Mouse (Mus musculus) kidney, adult 11 months (tissue): ENCODE results near the gene Sim1.

Experiments used
- DNase-seq: peaks from one replicate; pipeline ENCODE4 v3.0.0; 2022

The Sim1 gene

DNA sequence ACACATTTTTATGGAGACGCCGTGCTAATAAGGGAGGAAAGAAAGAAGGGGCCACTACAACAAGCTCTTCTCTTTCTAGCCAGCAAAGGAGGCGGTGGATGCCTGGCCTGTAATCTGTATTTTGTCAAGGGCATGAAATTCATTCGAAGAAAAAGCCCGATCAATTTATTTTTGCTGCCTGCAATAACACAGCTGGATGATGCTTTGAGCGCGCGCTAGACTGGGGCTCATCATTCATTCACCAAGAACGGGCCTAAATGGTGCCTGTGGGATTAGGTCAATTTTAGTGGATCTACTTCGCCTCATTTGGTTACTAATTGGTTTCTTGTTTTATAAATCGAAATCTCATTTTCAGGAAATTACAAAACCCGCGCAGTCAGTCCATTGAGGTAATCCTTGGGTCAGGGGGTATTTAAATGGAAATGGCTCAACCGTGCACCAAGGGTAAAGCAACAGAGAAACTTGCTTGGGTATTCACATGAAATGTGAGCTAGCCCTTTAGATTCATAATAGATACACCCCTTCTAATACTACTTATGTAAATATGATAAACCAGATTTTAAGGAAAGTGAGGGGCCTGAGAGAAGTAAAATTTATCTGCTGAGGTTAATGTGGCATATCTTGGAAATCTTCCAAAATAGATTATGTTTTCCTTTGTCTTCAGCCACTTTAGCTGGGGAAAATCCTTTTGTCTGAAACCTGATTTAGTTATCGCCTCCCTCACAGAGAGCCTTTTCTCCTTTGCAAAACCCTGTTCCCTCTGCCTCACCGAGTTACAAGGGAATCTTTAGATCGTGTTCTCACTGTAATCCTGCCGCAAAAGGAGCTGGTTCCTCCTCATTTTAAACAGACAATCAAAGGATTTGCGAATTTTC lies 7.3 kb downstream of the Sim1 start:
- no peak for DNase-seq

- peak; percentile 92 for DNase-seq
Measured at GRCm38 (mm10) chr10:50902741-50903715, 8.5 kb downstream of the Sim1 start.

DNA sequence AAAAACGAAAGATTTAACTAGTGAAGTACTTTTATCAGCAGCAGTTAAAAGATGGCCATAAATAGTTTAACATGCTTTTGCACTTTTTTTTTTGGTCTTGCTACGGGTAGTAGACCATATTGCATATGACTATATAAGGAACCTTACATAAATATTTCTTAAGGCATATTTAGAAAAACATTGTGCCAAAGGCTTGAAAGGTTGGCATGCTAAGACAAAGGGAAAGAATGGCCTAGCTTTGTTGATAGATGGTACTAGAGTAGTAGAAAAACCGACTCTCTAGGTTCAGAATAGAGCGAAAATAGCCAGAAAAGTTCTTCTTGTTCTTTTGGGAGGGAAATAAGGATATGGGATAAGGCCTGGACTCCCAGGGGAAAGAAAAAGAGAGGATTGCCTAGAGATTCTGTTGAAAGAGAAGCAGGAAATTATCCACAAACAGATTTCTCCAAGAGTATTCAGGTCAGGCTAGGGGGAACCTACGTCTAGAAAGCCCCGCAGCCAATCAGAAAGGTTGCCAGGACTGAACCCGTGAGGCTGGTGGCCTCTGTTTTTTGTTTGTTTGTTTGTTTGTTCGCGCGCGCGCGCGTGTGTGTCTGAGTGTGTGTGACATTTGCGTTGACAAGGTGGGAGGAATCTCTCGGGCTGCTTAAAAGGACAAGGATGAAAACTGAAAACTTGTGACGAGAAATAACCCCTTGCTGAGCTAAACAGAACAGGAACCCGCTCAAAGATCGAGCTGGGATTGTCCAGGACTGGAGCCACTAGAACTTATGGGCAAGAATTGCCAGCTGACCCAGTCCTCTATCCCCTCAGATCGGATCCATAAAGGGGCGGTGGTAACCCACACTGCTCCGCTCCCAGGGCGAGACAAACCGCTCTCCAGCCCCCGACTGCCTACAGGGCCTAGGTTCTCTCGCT lies 9.6 kb downstream of the Sim1 start:
- no peak for DNase-seq

DNA sequence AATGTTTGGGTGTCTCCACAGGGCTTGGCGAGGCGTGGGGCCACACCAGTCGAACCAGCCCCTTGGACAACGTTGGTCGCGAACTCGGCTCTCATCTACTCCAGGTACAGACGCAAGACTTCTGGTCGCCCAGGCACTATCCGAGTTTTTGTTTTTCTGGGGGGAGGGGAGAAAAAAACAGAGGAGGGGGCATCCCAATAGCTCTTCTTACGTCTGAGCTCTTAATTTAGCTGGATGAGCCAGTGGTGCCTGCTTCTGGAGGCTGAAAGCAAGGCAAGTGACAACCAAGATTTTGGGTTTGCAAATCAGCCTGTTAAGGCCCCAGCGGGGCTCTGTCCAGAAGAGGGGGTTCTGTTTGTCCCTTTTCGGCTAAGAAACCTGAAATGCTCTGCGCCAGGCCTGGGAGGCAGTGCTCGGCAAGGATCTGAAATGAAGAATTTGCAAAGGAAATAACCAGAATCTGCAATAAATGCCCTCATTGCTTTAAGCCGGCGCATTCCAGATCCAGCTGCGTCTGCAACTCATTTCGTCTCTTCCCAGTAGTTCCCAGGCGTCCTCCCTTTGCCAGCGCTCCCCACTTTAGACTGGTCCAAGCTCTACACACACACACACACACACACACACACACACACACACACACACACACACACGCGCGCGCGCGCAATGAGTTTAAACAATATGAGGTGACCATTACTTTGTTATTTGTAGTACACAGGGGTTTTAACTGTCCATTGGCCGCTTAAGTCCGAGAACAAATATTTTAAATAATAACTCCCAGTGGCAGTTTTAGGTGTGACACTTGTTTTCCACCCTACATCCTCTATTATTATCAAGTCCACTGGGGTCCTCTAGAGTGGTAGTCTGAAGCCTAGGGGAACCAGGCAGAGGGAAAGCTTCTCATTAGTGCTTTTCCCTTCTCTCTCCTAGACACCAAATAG lies 10.5 kb downstream of the Sim1 start:
- DNase-seq: no peak

DNA sequence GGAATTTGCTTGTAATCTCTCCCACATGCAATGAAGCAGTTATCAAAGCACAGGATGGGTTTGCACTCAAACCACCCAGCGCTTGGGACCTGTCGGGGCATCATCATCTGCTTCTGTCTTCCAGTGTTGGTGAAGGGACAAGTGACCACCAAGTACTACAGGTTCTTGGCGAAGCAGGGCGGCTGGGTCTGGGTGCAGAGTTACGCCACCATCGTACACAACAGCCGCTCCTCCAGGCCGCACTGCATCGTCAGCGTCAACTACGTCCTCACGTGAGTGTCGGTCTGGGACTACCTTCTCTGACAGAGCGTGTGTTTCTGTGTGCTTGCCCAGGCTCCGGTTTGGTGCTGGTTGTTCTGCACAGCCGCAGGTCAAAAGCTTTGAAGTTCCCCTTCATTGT lies 15.8 kb downstream of the Sim1 start:
- DNase-seq: no peak

GRCm38 (mm10) chr10:50910861-50911410 lies 16.4 kb downstream of the Sim1 start:
- no peak for DNase-seq

DNA sequence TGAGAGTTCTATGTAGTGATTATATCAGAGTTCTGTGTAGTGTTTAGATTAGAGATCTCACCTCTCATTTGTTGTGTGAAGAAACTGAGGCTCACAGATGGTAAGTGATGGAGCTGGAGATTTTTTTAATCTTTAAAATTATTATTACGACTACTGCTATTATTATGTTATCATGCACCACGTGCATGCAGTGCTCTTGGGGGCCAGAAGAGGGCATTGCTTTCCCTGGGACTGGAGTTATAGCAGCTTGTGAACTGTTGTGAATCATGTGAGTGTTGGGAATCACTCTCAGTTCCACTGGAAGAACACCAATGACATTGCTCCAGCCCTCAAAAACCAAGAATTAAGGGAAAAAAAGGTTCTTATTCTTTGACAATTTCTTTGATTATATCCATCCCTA lies 21.1 kb downstream of the Sim1 start:
- DNase-seq: no peak

GRCm38 (mm10) chr10:50929281-50929680 lies 34.7 kb downstream of the Sim1 start:
- no peak for DNase-seq

- DNase-seq: no peak
Measured at GRCm38 (mm10) chr10:50935673-50936072, 41.1 kb downstream of the Sim1 start.

DNA sequence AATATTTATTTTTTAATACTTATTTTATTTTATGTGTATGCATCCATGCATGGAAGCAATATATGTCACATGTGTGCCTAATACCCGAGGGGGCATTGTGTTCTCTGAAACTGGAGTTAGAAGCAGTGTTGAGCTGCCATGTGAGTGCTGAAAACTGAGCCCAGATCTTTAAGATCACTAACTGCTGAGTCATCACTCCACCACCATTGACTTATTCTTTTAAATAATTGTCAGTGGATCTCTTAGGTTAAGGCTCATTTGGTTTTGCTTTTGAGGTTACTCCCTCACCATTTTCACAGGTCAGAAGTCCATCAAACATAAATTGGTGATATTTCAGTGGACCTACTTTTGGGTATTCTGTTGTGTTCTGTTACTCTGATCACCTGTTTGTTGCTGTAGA lies 79.1 kb downstream of the Sim1 start:
- DNase-seq: no peak

- DNase-seq: peak; percentile 11
Measured at GRCm38 (mm10) chr10:50981849-50982248, 87.3 kb downstream of the Sim1 start.

DNA sequence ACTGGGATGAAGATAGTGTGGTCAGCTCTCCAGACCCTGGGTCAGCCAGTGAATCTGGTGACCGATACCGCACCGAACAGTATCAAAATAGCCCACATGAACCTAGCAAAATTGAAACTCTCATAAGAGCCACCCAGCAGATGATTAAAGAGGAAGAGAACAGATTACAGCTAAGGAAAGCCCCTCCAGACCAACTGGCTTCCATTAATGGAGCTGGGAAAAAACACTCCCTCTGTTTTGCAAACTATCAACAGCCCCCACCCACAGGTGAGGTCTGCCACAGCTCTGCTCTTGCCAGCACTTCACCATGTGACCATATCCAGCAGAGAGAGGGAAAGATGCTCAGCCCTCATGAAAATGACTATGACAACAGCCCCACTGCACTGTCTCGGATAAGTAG lies 89.1 kb downstream of the Sim1 start:
- DNase-seq: no peak

- DNase-seq: no peak
Measured at GRCm38 (mm10) chr10:51007798-51008197, 113.2 kb downstream of the Sim1 start.

DNA sequence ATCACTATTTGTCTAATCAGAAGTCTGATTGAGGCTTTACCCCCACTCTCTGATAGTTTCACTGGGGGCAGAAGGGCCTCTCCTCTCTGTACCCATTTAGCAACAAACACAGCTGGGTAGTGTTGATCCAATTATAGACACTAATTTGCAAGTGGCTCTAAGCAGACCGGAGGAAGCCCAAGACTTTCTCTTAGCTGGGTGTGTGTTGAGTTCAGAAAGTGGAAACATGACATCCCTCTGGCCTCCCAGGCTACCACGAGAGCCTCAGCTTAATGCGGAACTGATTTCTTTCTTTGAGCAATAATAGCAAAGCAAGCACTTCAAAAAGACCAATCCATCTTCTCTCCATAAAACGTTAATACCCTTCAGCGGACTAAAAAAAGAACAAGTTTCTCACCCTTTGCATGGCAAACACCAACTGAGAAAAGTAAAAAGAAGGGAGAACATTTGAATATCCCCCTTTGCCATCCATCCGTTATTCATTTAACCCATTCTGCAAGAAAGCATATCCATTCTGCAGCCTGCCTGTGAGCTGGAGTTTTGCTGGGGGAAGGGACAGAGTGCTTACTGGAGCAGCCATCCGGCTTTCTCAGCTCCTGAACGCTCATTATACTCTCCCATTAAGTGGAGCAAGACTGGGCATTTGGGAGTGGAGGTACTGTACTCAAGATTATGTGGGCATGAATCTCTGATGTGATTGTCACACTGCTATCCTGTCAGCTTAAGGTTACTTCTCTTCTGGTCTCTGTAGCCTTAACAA lies 117.0 kb downstream of the Sim1 start:
- DNase-seq: no peak

GRCm38 (mm10) chr10:51014901-51015300 lies 120.3 kb downstream of the Sim1 start:
- DNase-seq: no peak

DNA sequence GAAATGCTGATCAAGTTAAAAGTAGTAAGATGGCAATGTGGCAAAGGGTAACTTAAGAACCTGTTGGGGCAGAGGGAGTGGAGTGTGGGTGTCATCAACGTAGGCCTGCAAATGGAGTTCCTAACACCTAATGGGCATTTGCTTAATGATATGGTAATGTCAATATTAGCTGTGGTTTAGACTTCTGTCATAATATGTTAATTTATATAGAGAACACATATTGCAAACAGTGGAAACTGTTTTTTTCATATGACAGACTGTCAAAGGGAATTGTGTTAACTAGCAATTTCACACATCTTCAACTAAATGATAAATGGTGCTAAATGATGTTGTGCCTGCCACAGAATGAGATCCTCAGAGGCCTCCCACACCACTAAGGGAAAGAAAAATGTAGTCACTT lies 120.8 kb downstream of the Sim1 start:
- no peak for DNase-seq

DNA sequence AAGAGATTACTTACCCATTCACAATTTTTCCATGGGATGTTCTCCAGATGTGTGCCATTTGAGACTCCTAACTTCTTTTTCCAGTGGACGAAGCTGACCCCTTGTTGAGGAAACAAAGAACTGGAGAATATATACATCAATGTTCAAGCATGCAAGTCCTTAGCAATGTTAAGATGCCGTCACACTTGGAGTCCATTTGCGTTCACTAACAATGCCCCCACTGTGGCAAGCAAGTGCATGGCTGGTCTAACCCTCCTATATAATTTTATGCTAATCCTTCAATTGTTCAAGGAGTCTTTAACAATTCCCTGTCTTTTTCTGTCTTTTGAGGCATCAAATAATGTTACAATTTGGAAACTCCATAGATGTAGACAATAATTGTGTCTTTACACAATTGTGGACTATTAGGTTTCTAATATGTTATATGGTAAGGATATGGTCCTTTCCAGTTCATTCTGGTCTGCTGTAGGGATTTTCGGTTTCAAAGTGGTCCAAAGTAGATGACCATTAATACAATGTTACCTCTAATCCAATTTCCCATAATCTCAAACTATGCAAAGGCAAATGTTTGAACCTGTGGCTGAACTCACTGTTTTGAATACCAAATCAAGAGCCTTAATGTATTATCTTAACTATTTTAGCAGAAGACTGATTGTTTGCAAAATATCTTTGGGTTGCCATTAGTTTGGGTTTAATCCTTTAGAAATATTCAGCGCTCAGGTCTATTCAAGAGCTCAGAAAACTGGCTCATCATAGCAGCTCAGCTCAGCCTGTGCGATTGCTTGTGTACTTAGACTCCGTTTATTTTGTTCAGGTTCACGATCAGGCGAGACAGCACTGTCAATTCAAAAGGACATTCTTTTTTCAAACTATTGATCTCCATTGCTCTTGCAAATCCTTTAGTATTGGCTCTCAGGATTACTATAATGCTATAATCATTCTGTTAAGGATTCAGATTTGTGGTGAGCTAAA lies 129.0 kb downstream of the Sim1 start:
- DNase-seq: no peak
